Mouse (Mus musculus) heart, embryonic 14.5 days (tissue): ENCODE results near the gene Klhl40. TPM values are rescaled to one million over a fixed set of nuclear protein-coding genes. Genes with fewer than 3 reads are reported as not detected.

Source experiments
- ATAC-seq: fragments of 200-750 bp; cut with Nextera tagmentation; 2 replicates; pipeline ENCODE4 v1.8.0; 2017; ENCODE audit warnings: low read depth, moderate TSS enrichment; ENCODE audit not compliant: insufficient number of reproducible peaks, insufficient read depth, low FRiP score
- H3K27ac ChIP-seq, 2 experiments: fragments of 200-500 bp in 1 of 2; fragments of 300-500 bp in 1 of 2; sonication (generic) in 1 of 2; replicated peaks in 1 of 2; 2 replicates each; pipeline ENCODE4 v1.5.1; 2012 to 2014; ENCODE audit warnings: low read depth in 2 of 2, low read length in 2 of 2, control low read depth in 1 of 2, mild to moderate bottlenecking in 1 of 2, mixed read lengths in 1 of 2; ENCODE audit not compliant: control insufficient read depth in 1 of 2, insufficient read depth in 1 of 2
- H3K27me3 ChIP-seq: fragments of 300-500 bp; sonication (generic); 2 replicates; pipeline ENCODE4 v1.6.1; 2014; ENCODE audit warnings: mild to moderate bottlenecking, low read length, control low read depth; ENCODE audit not compliant: control insufficient read depth, insufficient read depth
- H3K36me3 ChIP-seq: fragments of 300-500 bp; sonication (generic); 2 replicates; pipeline ENCODE4 v1.6.1; 2014; ENCODE audit warnings: mild to moderate bottlenecking, control low read depth, low read length, mixed read lengths; ENCODE audit not compliant: control insufficient read depth, insufficient read depth
- H3K4me1 ChIP-seq, 2 experiments: fragments of 200-500 bp in 1 of 2; fragments of 300-500 bp in 1 of 2; sonication (generic) in 1 of 2; 2 replicates each; pipeline ENCODE4 v1.6.1; 2012 to 2014; ENCODE audit warnings: low read length in 2 of 2, control low read depth in 1 of 2, mixed read lengths in 1 of 2; ENCODE audit not compliant: control insufficient read depth in 2 of 2, insufficient read depth in 2 of 2
- H3K4me2 ChIP-seq: fragments of 300-500 bp; sonication (generic); 2 replicates; pipeline ENCODE4 v1.6.1; 2014; ENCODE audit warnings: mild to moderate bottlenecking, low read length
- H3K4me3 ChIP-seq, 2 experiments: fragments of 200-500 bp in 1 of 2; fragments of 300-500 bp in 1 of 2; sonication (generic) in 1 of 2; 2 replicates each; pipeline ENCODE4 v1.5.1; 2012 to 2014; ENCODE audit warnings: low read length in 2 of 2, mild to moderate bottlenecking in 2 of 2, control low read depth in 1 of 2, low read depth in 1 of 2, moderate library complexity in 1 of 2; ENCODE audit not compliant: control insufficient read depth in 1 of 2, insufficient read depth in 1 of 2
- H3K9ac ChIP-seq: fragments of 300-500 bp; sonication (generic); 2 replicates; pipeline ENCODE4 v1.6.1; 2014; ENCODE audit warnings: mild to moderate bottlenecking, low read length
- H3K9me3 ChIP-seq: fragments of 300-500 bp; sonication (generic); 2 replicates; pipeline ENCODE4 v1.6.1; 2016; ENCODE audit warnings: low read length, control low read depth; ENCODE audit not compliant: control insufficient read depth
- WGBS: fragments of 180-500 bp; shearing (Covaris S2); extraction: QIAGEN DNeasy Blood & Tissue Kit; methylation state at CpG from one replicate; pipeline ENCODE4 v1.1.7; 2014; 5-methylcytosine and 5-hydroxymethylcytosine counted together
- polyA plus RNA-seq: library from polyadenylated mRNA; unstranded; fragments of >200 nt; fragmentation: Nextera tagmentation; extraction: Ambion mirVana; gene quantifications from 2 replicates; pipeline ENCODE4 v1.2.1, GENCODE M21; 2014

The Klhl40 gene
- polyA plus RNA-seq, 1 experiment from 2014 or later = 3.6 TPM

DNA sequence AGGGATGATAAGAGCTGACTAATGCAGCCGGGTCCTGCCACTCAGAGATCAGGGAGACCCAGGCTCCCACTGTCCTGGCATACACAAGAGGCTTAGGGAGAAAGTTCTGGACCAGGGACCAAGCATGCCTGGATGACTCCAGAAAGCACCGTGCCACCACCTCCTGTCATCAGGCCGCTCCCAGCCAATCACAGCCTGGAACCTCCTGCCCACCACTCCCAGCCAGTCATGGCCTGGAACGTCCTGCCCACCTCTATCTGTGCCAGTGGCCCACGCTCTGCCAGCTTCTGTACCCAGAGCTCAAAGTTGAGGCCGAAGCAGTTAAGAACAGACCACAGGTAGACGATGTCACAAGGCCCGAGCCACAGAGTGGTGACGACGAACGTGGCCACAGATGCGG is 7.4 kb downstream of the Klhl40 start:
- Histone ChIP-seq H3K36me3 (peaks cover 3% of the 10 kb centered on the region; the same call in 1 of the 2 replicates), H3K27ac (no peak overlapping the region), H3K4me3 (no peak overlapping the region), H3K4me2 (no peak overlapping the region), H3K9ac (no peak overlapping the region), H3K4me1 (peaks cover 0 to 2% of the 10 kb centered on the region in 2 experiments; a peak in 1 of 4 replicates), H3K27me3 (peaks cover 4% of the 10 kb centered on the region; the same call in 1 of the 2 replicates), H3K9me3 (no peaks in the 10 kb centered on the region)
- WGBS = 80% methylated on average over 12 of the region's 12 CpGs
- no peak for ATAC-seq

DNA sequence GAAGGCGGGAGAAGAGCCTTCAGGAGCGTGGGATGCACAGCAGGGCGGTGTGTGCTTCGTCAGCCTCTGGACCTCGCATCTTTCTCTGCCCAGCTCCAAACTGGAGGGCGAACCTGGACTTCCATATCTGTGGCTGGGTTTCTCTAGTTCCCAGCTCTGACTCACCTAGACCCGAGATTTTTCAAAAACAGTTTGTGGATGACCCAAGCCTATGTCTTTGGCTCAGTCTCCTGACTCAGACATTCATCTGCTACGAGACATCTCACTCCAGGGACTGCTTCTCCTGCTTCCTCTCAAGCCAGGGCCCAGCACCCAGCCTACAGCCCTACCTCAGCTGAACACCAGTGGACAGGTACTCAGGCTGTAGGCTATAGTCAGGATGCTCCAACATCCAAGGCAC is 7.9 kb downstream of the Klhl40 start:
- no peak overlapping the region for H3K27ac ChIP-seq
- H3K9ac ChIP-seq = no peak overlapping the region
- peaks cover 0 to 2% of the 10 kb centered on the region in 2 experiments; a peak in 1 of 4 replicates for H3K4me1 ChIP-seq
- no peak for ATAC-seq
- H3K4me3 ChIP-seq = no peak overlapping the region
- H3K36me3 ChIP-seq = peaks cover 3% of the 10 kb centered on the region; the same call in 1 of the 2 replicates
- no peaks in the 10 kb centered on the region for H3K9me3 ChIP-seq
- H3K4me2 ChIP-seq = no peak overlapping the region
- peaks cover 4% of the 10 kb centered on the region; the same call in 1 of the 2 replicates for H3K27me3 ChIP-seq
- 85% methylated on average over 8 of the region's 8 CpGs for WGBS

DNA sequence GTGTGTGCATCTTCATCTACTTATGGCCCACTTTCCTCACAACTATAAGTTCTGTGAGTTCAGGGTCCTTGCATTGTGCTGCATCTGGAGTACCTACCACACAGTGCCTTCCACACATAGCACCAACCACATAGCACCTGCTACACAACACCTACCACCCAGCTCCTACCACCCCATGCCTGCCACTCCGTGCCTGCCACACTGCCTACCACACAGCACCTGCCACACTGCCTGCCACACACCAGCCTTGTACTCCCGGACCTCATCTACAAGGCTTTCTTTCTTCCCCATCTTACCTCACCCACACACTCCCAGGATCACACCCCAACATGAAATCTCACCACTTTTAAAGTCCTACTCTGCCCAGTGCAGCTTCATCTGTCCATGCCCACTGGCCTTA is 9.0 kb downstream of the Klhl40 start:
- Histone ChIP-seq H3K4me1 (peaks cover 10% of the 10 kb centered on the region in 2 experiments), H3K4me2 (no peak overlapping the region), H3K27ac (no peak overlapping the region), H3K36me3 (peaks cover 3% of the 10 kb centered on the region; the same call in 1 of the 2 replicates), H3K27me3 (peaks cover 4% of the 10 kb centered on the region; the same call in 1 of the 2 replicates), H3K9me3 (no peaks in the 10 kb centered on the region), H3K4me3 (no peak overlapping the region), H3K9ac (no peak overlapping the region)
- no peak for ATAC-seq
- WGBS = 87% methylated on average over 2 of the region's 2 CpGs

GRCm38 (mm10) chr9:121791206-121791605 is 13.8 kb downstream of the Klhl40 start:
- H3K9me3 ChIP-seq = no peaks in the 10 kb centered on the region
- WGBS = 3% methylated on average over 5 of the region's 5 CpGs
- peaks cover 4% of the 10 kb centered on the region; the same call in 1 of the 2 replicates for H3K27me3 ChIP-seq
- peak; percentile 37 for ATAC-seq
- peak overlapping the region; percentile 40 to 88 for H3K27ac ChIP-seq
- H3K36me3 ChIP-seq = peaks cover 3% of the 10 kb centered on the region; the same call in 1 of the 2 replicates
- H3K9ac ChIP-seq = peak overlapping the region; percentile 36; the same call in 1 of the 2 replicates
- H3K4me1 ChIP-seq = peaks cover 29 to 34% of the 10 kb centered on the region in 2 experiments
- peak overlapping the region; percentile 63 for H3K4me2 ChIP-seq
- peak overlapping the region; percentile 30 for H3K4me3 ChIP-seq

- peak within 1 kb of the TSS; percentile 66 to 88 for H3K27ac ChIP-seq
- peak within 1 kb of the TSS; percentile 30 for H3K4me3 ChIP-seq
These were observed 14.5 kb downstream of the Klhl40 start, which contains the start of gene Hhatl for GRCm38 (mm10) chr9:121791757-121792521. Gene Hhatl, minus strand, starts transcription at chr9:121792507.

GRCm38 (mm10) chr9:121794972-121795539 is 17.6 kb downstream of the Klhl40 start:
- H3K9ac ChIP-seq = no peak overlapping the region
- H3K27me3 ChIP-seq = peaks cover 10% of the 10 kb centered on the region; the same call in 1 of the 2 replicates
- peaks cover 29 to 42% of the 10 kb centered on the region in 2 experiments for H3K4me1 ChIP-seq
- H3K27ac ChIP-seq = peak overlapping the region in 1 of 2 experiments; percentile 46; a peak in 2 of 4 replicates
- ATAC-seq = no peak
- 50% methylated on average over 1 of the region's 1 CpGs for WGBS
- no peaks in the 10 kb centered on the region for H3K36me3 ChIP-seq
- H3K9me3 ChIP-seq = no peaks in the 10 kb centered on the region
- no peak overlapping the region for H3K4me2 ChIP-seq
- H3K4me3 ChIP-seq = no peak overlapping the region

More at GRCm38 (mm10) chr9:121791757-121792521, 14.5 kb downstream of the Klhl40 start, which contains the start of gene Hhatl:
- Histone ChIP-seq H3K36me3 (peaks cover 3% of the 10 kb centered on the region; the same call in 1 of the 2 replicates), H3K9me3 (no peaks in the 10 kb centered on the region), H3K4me2 (peak within 1 kb of the TSS; percentile 63), H3K27me3 (peaks cover 9% of the 10 kb centered on the region; the same call in 1 of the 2 replicates), H3K4me1 (peaks cover 29 to 34% of the 10 kb centered on the region in 2 experiments), H3K9ac (peak within 1 kb of the TSS; percentile 62)
- ATAC-seq = peak; percentile 52
- 26% methylated on average over 24 of the region's 24 CpGs for WGBS

DNA sequence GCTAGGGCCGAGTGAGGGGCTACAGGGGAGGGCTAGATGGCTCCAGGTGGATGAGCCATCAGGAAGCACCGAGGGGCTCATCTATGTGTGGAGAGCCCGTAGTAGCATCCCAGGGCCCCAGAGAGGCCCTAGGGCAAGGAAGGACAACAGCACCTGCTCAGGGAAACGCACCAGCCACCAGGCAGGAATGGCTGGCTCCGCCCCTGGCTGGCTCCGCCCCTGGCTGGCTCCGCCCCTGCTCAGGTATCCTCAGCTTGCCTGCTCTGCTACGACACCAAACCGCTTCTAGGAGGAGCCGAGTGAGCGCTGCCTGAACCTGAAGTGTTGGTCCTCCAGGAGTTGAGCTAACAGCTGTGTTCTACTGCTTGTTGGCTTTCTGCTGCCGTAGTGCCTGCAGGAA is 20.3 kb downstream of the Klhl40 start:
- H3K27me3 ChIP-seq = peaks cover 10% of the 10 kb centered on the region; the same call in 1 of the 2 replicates
- H3K36me3 ChIP-seq = no peaks in the 10 kb centered on the region
- peaks cover 13 to 21% of the 10 kb centered on the region in 2 experiments for H3K4me1 ChIP-seq
- no peak overlapping the region for H3K9ac ChIP-seq
- 24% methylated on average over 12 of the region's 12 CpGs for WGBS
- no peak for ATAC-seq
- no peaks in the 10 kb centered on the region for H3K9me3 ChIP-seq
- H3K27ac ChIP-seq = no peak overlapping the region
- no peak overlapping the region for H3K4me2 ChIP-seq
- no peak overlapping the region for H3K4me3 ChIP-seq
